Mouse (Mus musculus): ENCODE measurements around the gene Twsg1.

Twsg1 gene

GRCm38 (mm10) chr17:65937671-65938070 is 13.4 kb downstream of the Twsg1 start:
- in situ Hi-C loops (cut with MboI, MseI) = loop anchor here (5.0 kb wide), 1 partner anchor 65 kb away; no protein-coding TSS in a partner anchor

GRCm38 (mm10) chr17:65933741-65934140 is 17.3 kb downstream of the Twsg1 start:
- in situ Hi-C loops (cut with MboI, MseI) = no loop called here

GRCm38 (mm10) chr17:65931525-65931924 is 19.5 kb downstream of the Twsg1 start:
- in situ Hi-C loops (cut with MboI, MseI) = no loop called here

GRCm38 (mm10) chr17:65930960-65931359 is 20.1 kb downstream of the Twsg1 start:
- in situ Hi-C loops (cut with MboI, MseI) = no loop called here

GRCm38 (mm10) chr17:65930158-65930826 is 20.7 kb downstream of the Twsg1 start:
- in situ Hi-C loops (cut with MboI, MseI) = no loop called here

- in situ Hi-C loops (cut with MboI, MseI) = loop anchor here (10.0 kb wide), 1 partner anchor 565 kb away; no protein-coding TSS in a partner anchor
Measured at GRCm38 (mm10) chr17:65929319-65929978, 21.6 kb downstream of the Twsg1 start.

- in situ Hi-C loops (cut with MboI, MseI) = loop anchor here (10.0 kb wide), 1 partner anchor 568 kb away; no protein-coding TSS in a partner anchor
Measured at GRCm38 (mm10) chr17:65927077-65927476, 23.9 kb downstream of the Twsg1 start.

- in situ Hi-C loops (cut with MboI, MseI) = loop anchor here (10.0 kb wide), 1 partner anchor 571 kb away; no protein-coding TSS in a partner anchor
Measured at GRCm38 (mm10) chr17:65924218-65924617, 26.8 kb downstream of the Twsg1 start.

GRCm38 (mm10) chr17:65921975-65922374 is 29.1 kb downstream of the Twsg1 start:
- in situ Hi-C loops (cut with MboI, MseI) = loop anchor here (10.0 kb wide), 1 partner anchor 573 kb away; no protein-coding TSS in a partner anchor

GRCm38 (mm10) chr17:65919235-65919634 is 31.8 kb downstream of the Twsg1 start:
- in situ Hi-C loops (cut with MboI, MseI) = no loop called here

GRCm38 (mm10) chr17:65916135-65916668 is 34.8 kb downstream of the Twsg1 start:
- in situ Hi-C loops (cut with MboI, MseI) = no loop called here

GRCm38 (mm10) chr17:65914083-65914482 is 36.9 kb downstream of the Twsg1 start:
- in situ Hi-C loops (cut with MboI, MseI) = no loop called here

GRCm38 (mm10) chr17:65912202-65912601 is 38.8 kb downstream of the Twsg1 start:
- in situ Hi-C loops (cut with MboI, MseI) = no loop called here

- in situ Hi-C loops (cut with MboI, MseI) = no loop called here
Measured at GRCm38 (mm10) chr17:65911285-65912069, 39.5 kb downstream of the Twsg1 start.

GRCm38 (mm10) chr17:65908270-65908669 is 42.8 kb downstream of the Twsg1 start:
- in situ Hi-C loops (cut with MboI, MseI) = no loop called here

- in situ Hi-C loops (cut with MboI, MseI) = no loop called here
Measured at GRCm38 (mm10) chr17:65906895-65907401, 44.1 kb downstream of the Twsg1 start.

GRCm38 (mm10) chr17:65906313-65906894 is 44.6 kb downstream of the Twsg1 start:
- in situ Hi-C loops (cut with MboI, MseI) = no loop called here

GRCm38 (mm10) chr17:65905241-65905640 is 45.8 kb downstream of the Twsg1 start:
- in situ Hi-C loops (cut with MboI, MseI) = no loop called here

- in situ Hi-C loops (cut with MboI, MseI) = no loop called here
Measured at GRCm38 (mm10) chr17:65903826-65904225, 47.2 kb downstream of the Twsg1 start.

- in situ Hi-C loops (cut with MboI, MseI) = no loop called here
Measured at GRCm38 (mm10) chr17:65903011-65903410, 48.0 kb downstream of the Twsg1 start.

GRCm38 (mm10) chr17:65902281-65902680 is 48.7 kb downstream of the Twsg1 start:
- in situ Hi-C loops (cut with MboI, MseI) = no loop called here

All from regulatory T cell (primary cell).